12 mouse cellular contexts compared by ENCODE assay signal in genomic region chr6:50372516-50373424, GRCm38 (mm10).
A peak's percentile ranks its signal among the peaks of the same experiment; 100 is the strongest.
DNase-seq lines count a peak whose midpoint lies in the region; ATAC-seq lines count a peak whose summit lies in the region.
"Had no signal": no experiment of that assay in that cellular context is flagged by ENCODE, and none has a peak within 500 bp of the region (broad histone marks: within the 10 kb centered on the region; RNA-seq: fewer than 3 reads in every experiment).

No protein-coding gene starts in this region.

- H3K27me3 ChIP-seq in forebrain, embryonic 10.5 days (ENCODE audit: poor library complexity, severe bottlenecking) = no peaks in the 10 kb centered on the region
- no peaks in the 10 kb centered on the region for H3K27me3 ChIP-seq in forebrain, embryonic 11.5 days (ENCODE audit: control insufficient read depth, insufficient read depth, low read length)
- no peaks in the 10 kb centered on the region for H3K27me3 ChIP-seq in neural tube, embryonic 15.5 days (replicated peaks)
- H3K27me3 ChIP-seq in intestine, embryonic 16.5 days (replicated peaks; ENCODE audit: control insufficient read depth, insufficient read depth, low read length) = no peaks in the 10 kb centered on the region
- no peaks in the 10 kb centered on the region for H3K27me3 ChIP-seq in heart, embryonic 12.5 days (replicated peaks)
- H3K27me3 ChIP-seq: midbrain, embryonic 12.5 days had no signal

- peaks cover 4% of the 10 kb centered on the region; the same call in 1 of the 2 replicates for H3K36me3 ChIP-seq in forebrain, embryonic 10.5 days (replicated peaks)
- no peaks in the 10 kb centered on the region for H3K36me3 ChIP-seq in forebrain, embryonic 11.5 days (ENCODE audit: control insufficient read depth, insufficient read depth, low read length)
- no peaks in the 10 kb centered on the region for H3K36me3 ChIP-seq in neural tube, embryonic 15.5 days
- H3K36me3 ChIP-seq in intestine, embryonic 16.5 days (ENCODE audit: control insufficient read depth, insufficient read depth, low read length) = no peaks in the 10 kb centered on the region
- H3K36me3 ChIP-seq in heart, embryonic 12.5 days = peaks cover 12% of the 10 kb centered on the region
- H3K36me3 ChIP-seq: midbrain, embryonic 12.5 days had no signal

- ATAC-seq in forebrain, embryonic 11.5 days (replicated peaks; ENCODE audit: low FRiP score) = no peak
- ATAC-seq in neural tube, embryonic 15.5 days (ENCODE audit: low FRiP score) = no peak
- peak; percentile 30; the same call in 1 of the 2 replicates for ATAC-seq in intestine, embryonic 16.5 days
- no peak for ATAC-seq in heart, embryonic 12.5 days (ENCODE audit: insufficient number of reproducible peaks, low FRiP score)
- ATAC-seq: liver, postnatal 0 days had no signal

- H3K4me1 ChIP-seq in forebrain, embryonic 10.5 days = peaks cover 17% of the 10 kb centered on the region
- H3K4me1 ChIP-seq in forebrain, embryonic 11.5 days (replicated peaks; ENCODE audit: control insufficient read depth, insufficient read depth, low read length) = no peaks in the 10 kb centered on the region
- 0 out of 2 replicates have a peak, but pooled peaks cover 5% of the 10 kb centered on the region for H3K4me1 ChIP-seq in neural tube, embryonic 15.5 days
- H3K4me1 ChIP-seq in intestine, embryonic 16.5 days (ENCODE audit: control insufficient read depth, insufficient read depth, low read length) = peaks cover 6% of the 10 kb centered on the region; the same call in 1 of the 2 replicates
- H3K4me1 ChIP-seq in heart, embryonic 12.5 days (replicated peaks) = peaks cover 23% of the 10 kb centered on the region

- WGBS in forebrain, embryonic 10.5 days = 84% methylated on average over 5 of the region's 5 CpGs
- 71% methylated on average over 5 of the region's 5 CpGs for WGBS in forebrain, embryonic 11.5 days
- 66% methylated on average over 5 of the region's 5 CpGs for WGBS in neural tube, embryonic 15.5 days
- WGBS in intestine, embryonic 16.5 days = 50% methylated on average over 5 of the region's 5 CpGs
- WGBS in heart, embryonic 12.5 days = 70% methylated on average over 5 of the region's 5 CpGs

- no peaks in the 10 kb centered on the region for H3K9me3 ChIP-seq in forebrain, embryonic 10.5 days
- H3K9me3 ChIP-seq in forebrain, embryonic 11.5 days (ENCODE audit: control insufficient read depth, low read length) = no peaks in the 10 kb centered on the region
- H3K9me3 ChIP-seq in neural tube, embryonic 15.5 days (replicated peaks) = no peaks in the 10 kb centered on the region
- no peaks in the 10 kb centered on the region for H3K9me3 ChIP-seq in intestine, embryonic 16.5 days (ENCODE audit: control insufficient read depth, low read length)
- no peaks in the 10 kb centered on the region for H3K9me3 ChIP-seq in heart, embryonic 12.5 days (replicated peaks)
- H3K9me3 ChIP-seq: midbrain, embryonic 12.5 days had no signal

- H3K9ac ChIP-seq in forebrain, embryonic 11.5 days (ENCODE audit: low read length) = no peak overlapping the region
- H3K9ac ChIP-seq in neural tube, embryonic 15.5 days (replicated peaks) = no peak overlapping the region
- H3K9ac ChIP-seq in intestine, embryonic 16.5 days (ENCODE audit: low read depth, low read length) = no peak overlapping the region
- no peak overlapping the region for H3K9ac ChIP-seq in heart, embryonic 12.5 days
- H3K9ac ChIP-seq: liver, postnatal 0 days; midbrain, embryonic 12.5 days had no signal

- DNase-seq in forebrain, embryonic 10.5 days (ENCODE audit: extremely low spot score, low spot score) = no peak
- DNase-seq in forebrain, embryonic 11.5 days (ENCODE audit: low spot score) = no peak
- DNase-seq in neural tube, embryonic 10.5 days (ENCODE audit: extremely low spot score, low spot score) = no peak
- DNase-seq in cerebellum, postnatal 10 days = no peak
- no peak for DNase-seq in kidney, adult 18-20 months
- DNase-seq: cerebellum, postnatal 36 days; kidney, postnatal 25 days; liver, postnatal 0 days had no signal

- no peak overlapping the region for H3K4me3 ChIP-seq in forebrain, embryonic 10.5 days
- no peak overlapping the region for H3K4me3 ChIP-seq in forebrain, embryonic 11.5 days (ENCODE audit: low read depth, low read length)
- H3K4me3 ChIP-seq in neural tube, embryonic 15.5 days (replicated peaks) = no peak overlapping the region
- no peak overlapping the region for H3K4me3 ChIP-seq in intestine, embryonic 16.5 days (ENCODE audit: low read length)
- H3K4me3 ChIP-seq in heart, embryonic 12.5 days = no peak overlapping the region
- H3K4me3 ChIP-seq: midbrain, embryonic 12.5 days had no signal

- peak overlapping the region; percentile 40; the same call in 1 of the 2 replicates for H3K27ac ChIP-seq in forebrain, embryonic 10.5 days
- H3K27ac ChIP-seq in forebrain, embryonic 11.5 days (ENCODE audit: low read depth, low read length) = no peak overlapping the region
- H3K27ac ChIP-seq in neural tube, embryonic 15.5 days (replicated peaks) = 0 out of 2 replicates have a peak overlapping the region, but pooled peaks have one; percentile 13
- no peak overlapping the region for H3K27ac ChIP-seq in intestine, embryonic 16.5 days (ENCODE audit: low read length)
- H3K27ac ChIP-seq in heart, embryonic 12.5 days (ENCODE audit: poor library complexity, severe bottlenecking) = no peak overlapping the region
- H3K27ac ChIP-seq: midbrain, embryonic 12.5 days had no signal

- no peak overlapping the region for H3K4me2 ChIP-seq in forebrain, embryonic 11.5 days (ENCODE audit: low read depth, low read length, severe bottlenecking)
- no peak overlapping the region for H3K4me2 ChIP-seq in neural tube, embryonic 15.5 days
- no peak overlapping the region for H3K4me2 ChIP-seq in intestine, embryonic 16.5 days (ENCODE audit: low read depth, low read length)
- no peak overlapping the region for H3K4me2 ChIP-seq in heart, embryonic 12.5 days
- H3K4me2 ChIP-seq: midbrain, embryonic 12.5 days had no signal

Comparison
In these comparisons a context has a peak if more than half of its experiments do, and no peak if none do; other contexts are left out.
1. H3K27ac ChIP-seq: peak in forebrain, embryonic 10.5 days (single experiment) and neural tube, embryonic 15.5 days (single experiment); none in forebrain, embryonic 11.5 days (single experiment), intestine, embryonic 16.5 days (single experiment) and heart, embryonic 12.5 days (single experiment).